Mouse (Mus musculus): ENCODE data around the gene Ccdc28a. TPM values are rescaled to one million over a fixed set of nuclear protein-coding genes. Genes with fewer than 3 reads are reported as not detected.
A peak's percentile ranks its signal among the peaks of the same experiment; 100 is the strongest.

Ccdc28a gene
- polyA plus RNA-seq, 1 experiment from 2014 or later = 7.6 TPM

DNA sequence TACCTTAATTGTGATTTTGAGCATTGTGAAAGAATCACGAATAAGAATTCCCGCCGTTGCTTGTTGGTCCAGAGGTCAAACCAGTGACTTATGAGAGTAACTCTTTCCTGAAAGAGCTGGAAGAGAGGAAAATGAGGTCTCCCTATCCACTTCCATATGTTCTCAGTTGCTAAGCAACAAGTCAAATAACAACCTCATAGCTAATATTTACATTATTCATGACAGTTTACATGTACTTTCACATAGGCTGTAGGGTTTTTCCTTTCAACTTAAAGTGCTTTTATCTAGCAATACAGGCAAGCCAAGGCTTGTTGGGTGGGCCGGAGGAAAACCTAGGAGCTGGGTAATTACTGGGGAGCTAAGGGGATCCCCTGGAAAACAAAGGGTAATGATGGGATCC lies 34.9 kb downstream of the Ccdc28a start:
- Histone ChIP-seq H3K4me3 (ENCODE audit: low read depth, low read length) (no peak overlapping the region), H3K36me3 (ENCODE audit: control insufficient read depth, insufficient read depth) (no peaks in the 10 kb centered on the region), H3K9me3 (replicated peaks; ENCODE audit: control insufficient read depth, low read length) (no peaks in the 10 kb centered on the region), H3K4me1 (ENCODE audit: control insufficient read depth, low read depth, low read length) (no peaks in the 10 kb centered on the region; the same call in 1 of the 2 replicates), H3K9ac (ENCODE audit: low read depth, low read length) (no peak overlapping the region), H3K27ac (ENCODE audit: low read length) (no peak overlapping the region), H3K4me2 (ENCODE audit: low read depth, low read length) (no peak overlapping the region), H3K27me3 (ENCODE audit: control insufficient read depth, insufficient read depth, low read depth, low read length) (no peaks in the 10 kb centered on the region)
- no peak for ATAC-seq (ENCODE audit: low read depth)
- 73% methylated on average over 4 of the region's 4 CpGs for WGBS (ENCODE audit: insufficient replicate concordance)

DNA sequence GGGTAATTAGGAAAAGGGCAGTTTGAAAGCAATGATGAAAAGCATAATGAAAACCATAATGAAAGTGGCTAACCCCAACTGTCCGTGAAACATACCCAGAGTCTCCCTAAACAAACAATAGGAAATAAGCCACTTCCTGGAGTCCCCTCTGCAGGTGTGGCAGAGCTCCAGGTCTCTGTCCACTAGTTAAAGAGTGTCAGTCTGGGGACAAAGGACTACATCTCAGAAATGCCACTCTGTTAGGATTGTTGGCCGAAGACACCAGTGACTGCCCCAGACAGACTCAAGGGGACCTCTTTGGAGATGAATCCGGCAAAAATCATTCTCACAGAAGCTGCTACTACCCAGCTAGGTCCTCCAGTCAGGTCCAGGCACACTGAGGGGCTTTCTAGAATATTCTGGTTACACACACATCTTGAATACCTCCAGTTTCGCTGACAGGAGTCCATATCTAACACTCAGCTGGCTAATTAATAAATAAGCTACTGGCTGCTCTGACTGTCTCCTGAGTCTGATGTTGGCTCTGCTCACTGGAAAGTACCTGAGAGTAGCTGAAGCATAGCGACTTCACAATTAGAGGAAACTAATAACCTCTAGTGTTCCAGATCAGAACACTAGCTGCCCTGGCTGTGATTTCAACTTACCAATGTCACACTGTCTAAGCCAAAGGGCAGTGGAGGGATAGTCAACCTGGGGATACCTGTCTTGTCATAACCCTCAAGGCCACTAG lies 36.3 kb downstream of the Ccdc28a start:
- 54% methylated on average over 5 of the region's 5 CpGs for WGBS (ENCODE audit: insufficient replicate concordance)
- H3K9me3 ChIP-seq (replicated peaks; ENCODE audit: control insufficient read depth, low read length) = no peaks in the 10 kb centered on the region
- H3K4me1 ChIP-seq (ENCODE audit: control insufficient read depth, low read depth, low read length) = no peaks in the 10 kb centered on the region; the same call in 1 of the 2 replicates
- H3K27me3 ChIP-seq (ENCODE audit: control insufficient read depth, insufficient read depth, low read depth, low read length) = no peaks in the 10 kb centered on the region
- no peaks in the 10 kb centered on the region for H3K36me3 ChIP-seq (ENCODE audit: control insufficient read depth, insufficient read depth)
- no peak overlapping the region for H3K27ac ChIP-seq (ENCODE audit: low read length)
- ATAC-seq (ENCODE audit: low read depth) = no peak
- no peak overlapping the region for H3K9ac ChIP-seq (ENCODE audit: low read depth, low read length)
- H3K4me3 ChIP-seq (ENCODE audit: low read depth, low read length) = no peak overlapping the region
- H3K4me2 ChIP-seq (ENCODE audit: low read depth, low read length) = no peak overlapping the region

DNA sequence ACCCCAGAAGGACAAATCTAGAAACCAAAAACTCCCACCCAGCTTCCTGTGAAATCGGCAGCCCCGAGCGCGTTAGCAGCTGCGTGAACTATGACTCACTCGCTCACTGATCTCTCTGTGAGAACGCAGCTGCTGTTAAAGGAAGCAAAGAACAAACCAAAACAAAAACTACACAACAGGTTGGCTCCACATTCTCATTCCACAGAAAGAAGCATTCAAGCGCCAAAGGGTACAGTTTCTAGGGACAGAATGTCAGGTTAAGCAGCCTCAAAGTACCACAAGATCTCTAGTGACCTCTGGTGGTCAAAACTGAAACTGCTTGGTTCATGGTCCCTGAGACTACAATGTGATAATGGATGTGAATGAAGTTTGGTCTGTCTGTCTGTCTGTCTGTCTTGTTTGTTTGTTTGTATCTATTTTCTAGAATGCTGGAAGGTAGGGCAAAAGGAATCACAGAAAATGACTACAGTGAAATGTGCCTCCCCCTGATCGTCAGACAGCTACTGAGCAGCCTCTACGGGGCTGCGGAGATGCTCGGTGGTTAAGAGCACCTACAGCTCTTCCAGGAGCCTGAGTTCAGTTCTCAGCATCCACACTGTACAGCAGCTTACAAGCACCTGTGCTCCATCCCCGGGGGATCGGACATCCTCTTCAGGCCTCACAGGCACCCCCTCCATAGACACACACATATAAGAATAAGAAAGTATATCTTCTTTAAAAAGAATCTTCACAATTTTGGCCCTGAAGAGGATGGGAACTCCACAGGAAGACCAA lies 37.4 kb downstream of the Ccdc28a start:
- Histone ChIP-seq H3K9ac (ENCODE audit: low read depth, low read length) (no peak overlapping the region), H3K27me3 (ENCODE audit: control insufficient read depth, insufficient read depth, low read depth, low read length) (no peaks in the 10 kb centered on the region), H3K4me1 (ENCODE audit: control insufficient read depth, low read depth, low read length) (no peaks in the 10 kb centered on the region; the same call in 1 of the 2 replicates), H3K4me3 (ENCODE audit: low read depth, low read length) (peak overlapping the region; percentile 36), H3K27ac (ENCODE audit: low read length) (no peak overlapping the region), H3K4me2 (ENCODE audit: low read depth, low read length) (peak overlapping the region; percentile 60), H3K9me3 (replicated peaks; ENCODE audit: control insufficient read depth, low read length) (no peaks in the 10 kb centered on the region), H3K36me3 (ENCODE audit: control insufficient read depth, insufficient read depth) (no peaks in the 10 kb centered on the region)
- WGBS (ENCODE audit: insufficient replicate concordance) = 39% methylated on average over 14 of the region's 14 CpGs
- ATAC-seq (ENCODE audit: low read depth) = no peak

DNA sequence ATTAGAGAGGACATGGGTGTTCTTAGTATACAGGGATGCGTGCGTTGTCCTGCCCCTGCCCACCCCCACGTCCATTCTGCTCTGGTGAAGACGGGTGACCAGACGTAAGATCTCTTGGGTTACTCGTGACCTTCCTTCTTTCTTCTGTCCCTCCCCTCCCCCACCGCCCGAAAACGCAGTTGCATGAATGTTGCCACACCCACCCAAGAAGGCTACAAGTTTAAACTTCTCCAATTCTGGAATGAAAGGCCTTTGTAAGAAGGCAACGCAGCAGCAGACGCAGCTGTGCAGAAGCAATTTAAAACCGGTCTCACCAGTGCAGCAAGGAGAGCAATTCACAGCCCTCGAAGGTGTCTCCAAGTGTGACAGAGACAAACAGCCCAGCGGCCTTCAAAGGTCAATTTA lies 40.1 kb downstream of the Ccdc28a start:
- Histone ChIP-seq H3K36me3 (ENCODE audit: control insufficient read depth, insufficient read depth) (no peaks in the 10 kb centered on the region), H3K4me1 (ENCODE audit: control insufficient read depth, low read depth, low read length) (no peaks in the 10 kb centered on the region; the same call in 1 of the 2 replicates), H3K4me2 (ENCODE audit: low read depth, low read length) (no peak overlapping the region), H3K27ac (ENCODE audit: low read length) (no peak overlapping the region), H3K9me3 (replicated peaks; ENCODE audit: control insufficient read depth, low read length) (no peaks in the 10 kb centered on the region), H3K4me3 (ENCODE audit: low read depth, low read length) (no peak overlapping the region), H3K27me3 (ENCODE audit: control insufficient read depth, insufficient read depth, low read depth, low read length) (no peaks in the 10 kb centered on the region), H3K9ac (ENCODE audit: low read depth, low read length) (no peak overlapping the region)
- ATAC-seq (ENCODE audit: low read depth) = no peak
- WGBS (ENCODE audit: insufficient replicate concordance) = 35% methylated on average over 14 of the region's 14 CpGs

DNA sequence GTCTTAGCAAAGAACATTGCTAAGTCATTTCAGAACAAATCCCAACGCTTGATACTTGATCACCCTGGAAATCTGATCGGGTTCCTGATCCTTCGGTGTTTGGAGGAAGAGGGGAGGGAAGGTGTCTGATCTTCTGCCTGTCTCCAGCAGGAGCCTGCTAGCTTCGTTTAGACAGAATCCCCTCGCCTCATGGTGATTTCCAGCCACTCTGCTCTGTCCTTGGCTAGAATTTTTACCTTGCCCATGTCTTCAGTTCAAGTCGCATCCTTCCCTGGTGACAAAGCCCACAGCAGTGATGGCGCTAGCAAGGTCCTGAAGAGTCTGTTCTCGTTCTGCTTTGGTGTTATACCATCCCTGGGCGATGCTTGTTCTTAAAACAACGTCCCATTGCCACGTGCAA lies 40.6 kb downstream of the Ccdc28a start:
- H3K4me2 ChIP-seq (ENCODE audit: low read depth, low read length) = no peak overlapping the region
- H3K36me3 ChIP-seq (ENCODE audit: control insufficient read depth, insufficient read depth) = no peaks in the 10 kb centered on the region
- H3K9me3 ChIP-seq (replicated peaks; ENCODE audit: control insufficient read depth, low read length) = no peaks in the 10 kb centered on the region
- WGBS (ENCODE audit: insufficient replicate concordance) = 68% methylated on average over 11 of the region's 11 CpGs
- H3K27ac ChIP-seq (ENCODE audit: low read length) = no peak overlapping the region
- no peak for ATAC-seq (ENCODE audit: low read depth)
- H3K9ac ChIP-seq (ENCODE audit: low read depth, low read length) = no peak overlapping the region
- H3K4me1 ChIP-seq (ENCODE audit: control insufficient read depth, low read depth, low read length) = no peaks in the 10 kb centered on the region; the same call in 1 of the 2 replicates
- no peak overlapping the region for H3K4me3 ChIP-seq (ENCODE audit: low read depth, low read length)
- H3K27me3 ChIP-seq (ENCODE audit: control insufficient read depth, insufficient read depth, low read depth, low read length) = no peaks in the 10 kb centered on the region

DNA sequence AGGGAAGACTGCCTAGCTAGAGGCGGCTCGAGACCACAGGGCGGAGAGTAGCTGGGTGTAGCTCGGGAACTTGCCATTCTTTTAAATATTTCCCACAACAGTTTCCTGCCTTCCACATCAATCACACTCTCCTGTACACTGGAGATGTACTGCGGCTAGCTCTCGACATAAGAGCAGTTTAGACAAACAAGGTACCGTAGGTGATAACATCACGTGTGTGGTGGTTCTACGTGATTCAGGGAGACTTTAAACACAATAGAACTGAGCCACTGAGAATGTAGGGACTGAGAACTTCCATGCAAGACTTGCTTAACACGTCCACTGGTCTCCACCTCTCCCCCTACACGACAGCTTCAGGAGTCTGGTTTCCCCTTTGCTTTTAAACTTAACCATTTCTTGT lies 41.6 kb downstream of the Ccdc28a start:
- no peak overlapping the region for H3K27ac ChIP-seq (ENCODE audit: low read length)
- no peak overlapping the region for H3K4me3 ChIP-seq (ENCODE audit: low read depth, low read length)
- H3K4me1 ChIP-seq (ENCODE audit: control insufficient read depth, low read depth, low read length) = no peaks in the 10 kb centered on the region; the same call in 1 of the 2 replicates
- H3K9ac ChIP-seq (ENCODE audit: low read depth, low read length) = no peak overlapping the region
- WGBS (ENCODE audit: insufficient replicate concordance) = 22% methylated on average over 11 of the region's 11 CpGs
- H3K36me3 ChIP-seq (ENCODE audit: control insufficient read depth, insufficient read depth) = no peaks in the 10 kb centered on the region
- no peaks in the 10 kb centered on the region for H3K9me3 ChIP-seq (replicated peaks; ENCODE audit: control insufficient read depth, low read length)
- H3K27me3 ChIP-seq (ENCODE audit: control insufficient read depth, insufficient read depth, low read depth, low read length) = no peaks in the 10 kb centered on the region
- ATAC-seq (ENCODE audit: low read depth) = no peak
- no peak overlapping the region for H3K4me2 ChIP-seq (ENCODE audit: low read depth, low read length)

DNA sequence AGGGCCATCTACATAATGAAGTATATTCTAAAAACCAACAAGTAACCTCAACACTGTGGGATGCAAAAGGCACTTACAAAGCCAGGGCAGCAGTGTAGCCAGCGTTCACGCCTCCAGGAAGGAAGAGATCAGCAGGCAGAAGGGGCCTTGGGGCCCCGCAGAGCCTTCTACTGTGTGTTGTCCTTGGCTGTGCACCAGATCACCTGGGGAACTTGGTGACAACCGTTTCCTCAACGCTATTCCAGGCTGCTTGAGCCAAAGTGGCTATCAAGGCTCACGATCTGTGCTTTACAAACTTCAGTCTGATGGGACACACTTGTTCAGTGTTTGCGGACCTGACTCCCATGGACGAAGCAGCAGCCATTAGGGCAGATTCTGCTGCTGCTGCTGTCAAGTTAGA lies 43.1 kb downstream of the Ccdc28a start:
- no peak for ATAC-seq (ENCODE audit: low read depth)
- Histone ChIP-seq H3K27ac (ENCODE audit: low read length) (no peak overlapping the region), H3K4me3 (ENCODE audit: low read depth, low read length) (no peak overlapping the region), H3K4me1 (ENCODE audit: control insufficient read depth, low read depth, low read length) (no peaks in the 10 kb centered on the region), H3K27me3 (ENCODE audit: control insufficient read depth, insufficient read depth, low read depth, low read length) (no peaks in the 10 kb centered on the region), H3K9me3 (replicated peaks; ENCODE audit: control insufficient read depth, low read length) (no peaks in the 10 kb centered on the region), H3K4me2 (ENCODE audit: low read depth, low read length) (no peak overlapping the region), H3K9ac (ENCODE audit: low read depth, low read length) (no peak overlapping the region), H3K36me3 (ENCODE audit: control insufficient read depth, insufficient read depth) (no peaks in the 10 kb centered on the region)
- 21% methylated on average over 8 of the region's 8 CpGs for WGBS (ENCODE audit: insufficient replicate concordance)

DNA sequence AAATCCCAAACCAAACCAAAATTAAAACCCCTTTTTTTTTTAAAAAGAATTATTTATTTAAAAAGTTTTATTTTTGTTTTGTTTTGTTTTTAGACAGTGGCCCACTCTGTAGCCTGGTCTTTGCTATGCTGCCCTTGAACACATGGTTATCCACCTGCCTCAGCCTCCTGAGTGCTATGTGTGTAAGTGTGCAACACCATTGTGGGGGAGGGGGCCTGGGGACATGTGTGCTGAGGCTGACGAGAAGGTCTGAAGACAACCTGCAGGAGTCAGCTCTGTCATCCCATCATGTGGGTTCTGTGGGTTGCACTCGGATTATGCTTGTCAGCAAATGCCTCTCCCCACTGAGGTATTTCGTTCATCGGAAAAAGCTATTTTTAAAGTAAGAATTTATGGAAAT lies 45.3 kb downstream of the Ccdc28a start:
- no peaks in the 10 kb centered on the region for H3K9me3 ChIP-seq (replicated peaks; ENCODE audit: control insufficient read depth, low read length)
- H3K36me3 ChIP-seq (ENCODE audit: control insufficient read depth, insufficient read depth) = no peaks in the 10 kb centered on the region
- H3K9ac ChIP-seq (ENCODE audit: low read depth, low read length) = no peak overlapping the region
- no peak for ATAC-seq (ENCODE audit: low read depth)
- no peak overlapping the region for H3K27ac ChIP-seq (ENCODE audit: low read length)
- 56% methylated on average over 4 of the region's 4 CpGs for WGBS (ENCODE audit: insufficient replicate concordance)
- no peak overlapping the region for H3K4me2 ChIP-seq (ENCODE audit: low read depth, low read length)
- H3K4me1 ChIP-seq (ENCODE audit: control insufficient read depth, low read depth, low read length) = no peaks in the 10 kb centered on the region
- no peak overlapping the region for H3K4me3 ChIP-seq (ENCODE audit: low read depth, low read length)
- no peaks in the 10 kb centered on the region for H3K27me3 ChIP-seq (ENCODE audit: control insufficient read depth, insufficient read depth, low read depth, low read length)

DNA sequence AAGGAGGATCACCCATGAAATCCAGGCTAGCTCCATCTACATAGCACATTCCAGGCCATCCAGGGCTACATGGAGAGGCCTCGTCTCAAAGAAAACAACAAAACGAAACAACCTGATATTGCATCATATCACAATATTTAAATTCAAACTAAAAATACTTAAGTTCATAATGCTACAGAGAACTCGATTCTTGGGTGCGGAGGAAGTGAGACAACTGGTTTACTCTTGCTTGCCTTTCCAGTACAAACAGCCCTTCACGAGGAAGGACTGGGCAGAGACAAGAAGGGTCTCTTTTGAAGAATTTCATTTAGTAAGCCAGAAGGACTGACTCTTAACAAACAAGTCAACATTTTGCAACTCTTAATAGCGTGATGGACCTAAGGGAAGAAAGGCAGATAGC lies 46.2 kb downstream of the Ccdc28a start:
- no peak for ATAC-seq (ENCODE audit: low read depth)
- H3K4me1 ChIP-seq (ENCODE audit: control insufficient read depth, low read depth, low read length) = no peaks in the 10 kb centered on the region
- H3K4me2 ChIP-seq (ENCODE audit: low read depth, low read length) = no peak overlapping the region
- no peak overlapping the region for H3K27ac ChIP-seq (ENCODE audit: low read length)
- H3K27me3 ChIP-seq (ENCODE audit: control insufficient read depth, insufficient read depth, low read depth, low read length) = no peaks in the 10 kb centered on the region
- 59% methylated on average over 6 of the region's 6 CpGs for WGBS (ENCODE audit: insufficient replicate concordance)
- H3K4me3 ChIP-seq (ENCODE audit: low read depth, low read length) = no peak overlapping the region
- H3K36me3 ChIP-seq (ENCODE audit: control insufficient read depth, insufficient read depth) = no peaks in the 10 kb centered on the region
- H3K9me3 ChIP-seq (replicated peaks; ENCODE audit: control insufficient read depth, low read length) = no peaks in the 10 kb centered on the region
- no peak overlapping the region for H3K9ac ChIP-seq (ENCODE audit: low read depth, low read length)

Data from liver, embryonic 16.5 days (tissue).